Mouse (Mus musculus) C2C12 (cell line): ENCODE measurements at regions not wholly inside any gene's neighbourhood (a gene's known extent, or its start where the extent isn't known, plus 50 kb on each side); places are given as distances from the start of the nearest gene placed in this dataset.
"Not testable (repeated sequence)": the region's sequence is repeated elsewhere in the genome, so short reads cannot be mapped to it uniquely, and the experiment has no call there.

Experiments used
- H3K27me3 ChIP-seq: one replicate; pipeline ENCODE4 v1.6.1; 2011; ENCODE audit not compliant: control insufficient read depth, insufficient read depth, insufficient read length
- H3K36me3 ChIP-seq: one replicate; pipeline ENCODE4 v1.6.1; 2011; ENCODE audit not compliant: control insufficient read depth, insufficient read depth
- H3K4me3 ChIP-seq: one replicate; pipeline ENCODE4 v1.5.1; 2011; ENCODE audit warnings: mild to moderate bottlenecking, control low read depth; ENCODE audit not compliant: poor library complexity, insufficient read depth, severe bottlenecking
- H3K79me2 ChIP-seq: one replicate; pipeline ENCODE4 v1.6.1; 2011; ENCODE audit not compliant: control insufficient read depth, insufficient read depth
- H3K79me3 ChIP-seq: one replicate; pipeline ENCODE4 v1.6.1; 2011; ENCODE audit warnings: low read depth, control low read depth
- H3ac ChIP-seq: one replicate; pipeline ENCODE3; 2011; ENCODE audit warnings: low read depth; ENCODE audit not compliant: control insufficient read depth, insufficient read length
- CEBPB ChIP-seq: IDR thresholded peaks from one replicate; pipeline ENCODE4 v1.6.1; 2011; ENCODE audit warnings: low read depth, mild to moderate bottlenecking, control low read depth, moderate library complexity
- CTCF ChIP-seq: IDR thresholded peaks from one replicate; pipeline ENCODE4 v1.5.1; 2011; ENCODE audit not compliant: control insufficient read depth, insufficient read depth, insufficient read length
- FOSL1 ChIP-seq: IDR thresholded peaks from one replicate; pipeline ENCODE4 v1.8.0; 2011; ENCODE audit warnings: mild to moderate bottlenecking, low read length; ENCODE audit not compliant: poor library complexity, insufficient read depth, severe bottlenecking
- MAX ChIP-seq: IDR thresholded peaks from one replicate; pipeline ENCODE4 v1.6.1; 2011; ENCODE audit warnings: mild to moderate bottlenecking, control low read depth
- MYOD1 ChIP-seq: IDR thresholded peaks from one replicate; pipeline ENCODE4 v1.6.1; 2011; ENCODE audit warnings: low read depth; ENCODE audit not compliant: control insufficient read depth, insufficient read length
- MYOG ChIP-seq: IDR thresholded peaks from one replicate; pipeline ENCODE4 v1.6.1; 2011; ENCODE audit not compliant: control insufficient read depth, insufficient read length; ENCODE audit errors: extremely low read depth
- USF1 ChIP-seq: IDR thresholded peaks from one replicate; pipeline ENCODE4 v1.6.1; 2011; ENCODE audit warnings: low read depth, mild to moderate bottlenecking, control low read depth, moderate library complexity

- Histone ChIP-seq H3K4me3 (no peak overlapping the region), H3K79me2 (no peaks in the 10 kb centered on the region), H3K36me3 (no peaks in the 10 kb centered on the region), H3ac (no peak overlapping the region), H3K27me3 (no peaks in the 10 kb centered on the region), H3K79me3 (no peaks in the 10 kb centered on the region)
- TF ChIP-seq MAX: no peak
- TF ChIP-seq CEBPB: no peak
- TF ChIP-seq FOSL1: no peak
- no peak for TF ChIP-seq MYOD1
- TF ChIP-seq MYOG: no peak
- TF ChIP-seq CTCF: no peak
These were observed 105.6 kb upstream of the 2210010C04Rik start for GRCm38 (mm10) chr6:41140916-41141315.

GRCm38 (mm10) chr6:41137401-41137777 is 102.1 kb upstream of the 2210010C04Rik start:
- H3ac ChIP-seq, H3K27me3 ChIP-seq, H3K79me3 ChIP-seq, H3K79me2 ChIP-seq, H3K36me3 ChIP-seq, H3K4me3 ChIP-seq: not testable (repeated sequence)

GRCm38 (mm10) chr6:41136717-41137400 is 101.5 kb upstream of the 2210010C04Rik start:
- no peak for TF ChIP-seq MYOG
- TF ChIP-seq CTCF: peak; percentile 39
- Histone ChIP-seq H3K36me3 (no peaks in the 10 kb centered on the region), H3K4me3 (no peak overlapping the region), H3ac (no peak overlapping the region), H3K79me2 (no peaks in the 10 kb centered on the region), H3K27me3 (no peaks in the 10 kb centered on the region), H3K79me3 (no peaks in the 10 kb centered on the region)

GRCm38 (mm10) chr6:41135160-41135559 is 99.9 kb upstream of the 2210010C04Rik start:
- Histone ChIP-seq H3K4me3 (no peak overlapping the region), H3K27me3 (no peaks in the 10 kb centered on the region)

GRCm38 (mm10) chr6:41129906-41130305 is 94.6 kb upstream of the 2210010C04Rik start:
- Histone ChIP-seq H3K27me3 (no peaks in the 10 kb centered on the region), H3K36me3 (no peaks in the 10 kb centered on the region), H3K4me3 (no peak overlapping the region), H3K79me3 (no peaks in the 10 kb centered on the region), H3K79me2 (no peaks in the 10 kb centered on the region), H3ac (no peak overlapping the region)
- TF ChIP-seq MYOD1: no peak
- no peak for TF ChIP-seq FOSL1
- no peak for TF ChIP-seq CTCF
- no peak for TF ChIP-seq MYOG
- TF ChIP-seq MAX: no peak
- TF ChIP-seq USF1: no peak
- TF ChIP-seq CEBPB: no peak

More at GRCm38 (mm10) chr6:41135160-41135559, 99.9 kb upstream of the 2210010C04Rik start:
- no peak for TF ChIP-seq MAX
- no peak for TF ChIP-seq CEBPB
- TF ChIP-seq FOSL1: no peak
- no peak for TF ChIP-seq CTCF
- no peak for TF ChIP-seq USF1
- no peak for TF ChIP-seq MYOG
- no peak for TF ChIP-seq MYOD1
- Histone ChIP-seq H3K79me2 (no peaks in the 10 kb centered on the region), H3ac (no peak overlapping the region), H3K36me3 (no peaks in the 10 kb centered on the region), H3K79me3 (no peaks in the 10 kb centered on the region)

- no peak for TF ChIP-seq CEBPB
- H3K79me3 ChIP-seq: no peaks in the 10 kb centered on the region
- H3K79me2 ChIP-seq: no peaks in the 10 kb centered on the region
- no peak overlapping the region for H3ac ChIP-seq
- H3K27me3 ChIP-seq: no peaks in the 10 kb centered on the region
- no peaks in the 10 kb centered on the region for H3K36me3 ChIP-seq
- H3K4me3 ChIP-seq: no peak overlapping the region
These were observed 92.5 kb upstream of the 2210010C04Rik start for GRCm38 (mm10) chr6:41127816-41128215.
